Mouse (Mus musculus) Muller cell, postnatal 12 days (primary cell): ENCODE data around the gene Gm8281.
"Not testable (repeated sequence)": the region's sequence is repeated elsewhere in the genome, so short reads cannot be mapped to it uniquely, and the experiment has no call there.

Source experiments
- DNase-seq: peaks from one replicate; pipeline ENCODE4 v3.0.0-alpha.2; 2015; ENCODE audit errors: inconsistent ontology term

Gm8281 gene

GRCm38 (mm10) chr14:5070611-5071490, at the start of gene Gm8281:
Gene Gm8281 (plus strand): TSS chr14:5071040.
- not testable (repeated sequence) for DNase-seq

- not testable (repeated sequence) for DNase-seq
These were observed 20.5 kb upstream of the Gm8281 start, which contains the start of gene 4930555G01Rik for GRCm38 (mm10) chr14:5050329-5050728. Gene 4930555G01Rik (plus strand): TSS chr14:5050629.

- DNase-seq, result not testable (repeated sequence)
These were observed 60.4 kb downstream of the Gm8281 start, which contains the start of gene Gm8279 for GRCm38 (mm10) chr14:5131219-5131618. Gene Gm8279 (plus strand): TSS chr14:5131519.
